Mouse (Mus musculus) urinary bladder, postnatal 4 days (tissue): ENCODE results near the gene Ercc1.

Experiments used
- DNase-seq, 2 experiments: peaks; one replicate each; pipeline ENCODE4 v3.0.0; 2021 to 2022; ENCODE audit warnings: low spot score in 2 of 2

Gene Ercc1

DNA sequence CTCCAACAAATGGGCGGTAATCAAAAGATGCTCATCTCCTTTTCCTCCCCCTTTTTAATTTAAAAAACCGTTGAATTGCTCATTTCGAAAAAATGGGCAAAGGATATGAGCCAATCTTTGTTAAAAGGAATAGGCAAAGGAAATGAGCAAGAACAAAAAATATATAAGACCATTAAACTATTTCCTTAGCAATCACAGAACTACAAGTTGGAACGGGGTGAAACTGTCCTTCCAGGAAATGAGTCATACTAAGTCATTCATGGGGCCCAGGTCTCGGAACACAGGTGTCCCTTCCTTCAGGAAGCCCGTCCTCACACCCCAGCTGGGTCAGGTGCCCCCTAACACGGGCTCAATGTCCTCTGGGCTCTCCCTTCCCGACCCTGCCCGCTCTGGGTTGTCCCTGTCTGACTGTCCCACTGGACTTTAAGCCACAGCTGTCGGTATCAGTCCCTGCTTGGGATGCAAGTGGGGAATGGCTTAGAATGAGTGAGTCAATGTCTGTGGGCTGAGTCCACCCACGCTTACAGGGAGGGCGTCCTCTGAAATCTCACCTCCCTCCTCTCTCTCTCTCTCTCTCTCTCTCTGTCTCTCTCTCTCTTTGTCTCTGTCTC is at the start of gene Ercc1:
Ercc1 (plus strand) TSS at position 542 of the 611 bp plus-strand sequence.
- no peak for DNase-seq

DNA sequence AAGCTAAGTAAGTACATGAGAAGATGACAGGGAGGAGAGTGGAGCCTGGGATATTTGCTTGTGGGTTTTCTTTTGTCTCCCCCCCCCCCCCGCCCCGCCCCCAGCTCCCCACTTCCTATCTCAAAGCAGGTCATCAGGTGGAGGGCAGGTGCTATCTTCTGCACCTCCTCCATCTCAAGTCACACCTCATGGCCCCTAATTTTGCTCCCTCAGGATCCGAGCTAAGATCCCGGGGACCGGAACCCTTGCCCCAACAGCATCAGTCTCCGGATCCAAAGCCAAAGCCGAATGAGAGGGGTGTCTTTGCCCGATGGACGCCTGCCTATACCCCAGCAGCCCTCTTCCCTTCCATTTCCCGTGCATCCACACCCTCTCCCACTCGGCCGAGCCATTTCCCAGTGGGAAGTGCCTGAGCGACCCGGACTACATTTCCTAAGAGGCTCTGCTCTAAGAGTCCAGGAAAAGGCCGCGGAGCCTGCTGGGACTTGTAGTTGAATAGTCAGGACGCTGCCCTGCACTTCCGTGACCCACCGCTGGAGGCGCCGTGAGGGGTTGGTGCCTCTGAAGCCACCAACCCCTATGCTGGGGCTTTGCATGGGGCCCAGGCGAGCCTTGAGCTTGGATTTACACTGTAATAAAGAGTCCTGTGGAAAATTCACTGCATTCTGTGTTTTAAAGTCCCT is 48.9 kb upstream of the Ercc1 start:
- DNase-seq: peak; percentile 89 to 97

DNA sequence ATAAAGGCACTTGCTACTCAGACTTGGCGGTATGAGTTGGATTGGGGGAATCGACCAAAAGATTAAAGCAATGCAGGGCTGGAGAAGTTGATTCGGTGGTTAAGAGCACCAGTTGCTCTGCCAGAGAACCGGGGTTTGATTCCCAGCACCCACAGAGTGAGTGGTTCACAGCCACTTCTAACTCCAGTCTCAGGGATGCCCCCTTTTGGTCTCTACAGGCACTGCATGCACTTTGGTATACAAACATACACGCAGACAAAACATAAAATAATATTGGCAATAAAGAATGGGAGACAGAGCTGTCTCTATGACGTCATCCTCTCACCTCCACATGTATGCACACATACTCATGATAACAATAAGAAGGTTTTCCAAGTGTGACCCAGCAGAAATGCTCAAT is 47.5 kb upstream of the Ercc1 start:
- no peak for DNase-seq

GRCm38 (mm10) chr7:19297794-19298193 is 46.8 kb upstream of the Ercc1 start:
- DNase-seq: no peak

- no peak for DNase-seq
Observed at GRCm38 (mm10) chr7:19299194-19299593, 45.4 kb upstream of the Ercc1 start.

- no peak for DNase-seq
Observed at GRCm38 (mm10) chr7:19300501-19301421, 43.8 kb upstream of the Ercc1 start.

DNA sequence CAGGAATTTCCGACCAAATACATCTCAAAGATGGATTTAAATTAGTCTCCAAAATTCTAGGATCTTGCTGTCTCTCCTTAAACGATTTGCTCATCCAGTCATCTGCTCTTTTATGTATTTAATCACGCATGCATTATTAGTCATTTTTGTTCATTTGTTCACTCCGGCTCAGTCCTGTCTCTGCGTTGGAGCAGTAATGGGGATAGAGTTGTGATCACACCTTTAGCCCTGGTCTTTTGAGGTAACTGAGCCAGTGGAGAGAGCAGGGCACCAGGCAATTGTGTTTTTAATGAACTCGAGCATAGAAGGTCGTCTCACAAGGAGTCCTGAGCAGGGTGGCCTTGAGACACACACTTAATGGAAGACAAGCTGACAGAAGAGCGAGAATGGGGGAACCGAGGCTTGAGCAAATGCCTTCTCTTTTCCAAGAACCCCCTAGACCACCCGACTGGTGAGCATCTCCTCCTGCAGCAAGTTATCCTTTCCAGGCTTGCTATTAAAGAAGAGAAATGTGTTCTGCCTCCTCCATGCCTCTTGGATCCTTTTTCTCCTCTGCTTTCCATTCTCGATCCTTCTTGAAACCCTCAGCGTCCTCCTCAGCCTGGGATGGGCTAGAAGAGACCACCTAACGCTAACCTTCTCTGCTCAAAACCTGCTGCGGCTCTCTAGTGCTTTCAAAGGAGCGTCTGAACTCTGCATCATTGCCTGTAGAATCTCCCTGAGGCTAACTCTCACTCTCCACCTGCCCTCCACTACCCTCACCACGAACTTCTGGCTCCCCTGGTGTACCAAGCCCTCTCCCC is 42.9 kb upstream of the Ercc1 start:
- no peak for DNase-seq

- DNase-seq: no peak
Observed at GRCm38 (mm10) chr7:19302264-19303045, 42.1 kb upstream of the Ercc1 start.

DNA sequence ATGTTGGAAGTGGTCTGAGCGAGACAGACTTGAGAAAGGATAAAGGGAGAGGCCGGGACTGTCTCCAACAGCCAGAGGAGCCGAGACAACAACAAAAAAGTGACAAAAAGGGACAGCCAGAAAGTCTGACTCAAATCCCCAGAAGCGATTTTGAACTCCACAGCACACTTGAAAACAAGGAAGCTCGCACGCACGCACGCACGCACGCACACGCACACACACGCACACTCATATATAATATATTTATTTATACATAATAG is 41.6 kb upstream of the Ercc1 start:
- no peak for DNase-seq

DNA sequence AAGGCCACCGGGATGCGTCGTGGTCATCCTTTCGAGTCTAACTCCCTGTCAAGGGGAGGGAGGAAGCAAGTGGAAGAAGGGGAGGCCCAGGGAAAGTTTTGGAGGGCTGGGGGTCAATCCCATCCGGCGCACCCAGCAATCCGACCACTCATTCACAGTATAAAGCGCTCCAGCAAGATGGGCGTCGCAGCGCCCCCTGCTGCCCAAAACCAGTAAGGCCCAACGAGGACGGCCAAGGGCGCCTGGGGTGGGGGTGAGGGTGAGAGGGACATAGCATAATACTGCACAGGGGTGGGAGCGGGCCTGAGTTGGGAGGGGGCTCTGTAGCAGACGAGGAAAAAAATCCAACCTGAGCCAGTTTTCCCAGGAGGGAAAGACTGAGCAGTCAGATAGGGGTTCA is 40.8 kb upstream of the Ercc1 start:
- peak in 1 of 2 experiments; percentile 82 for DNase-seq

GRCm38 (mm10) chr7:19304501-19305412 is 39.8 kb upstream of the Ercc1 start:
- no peak for DNase-seq

DNA sequence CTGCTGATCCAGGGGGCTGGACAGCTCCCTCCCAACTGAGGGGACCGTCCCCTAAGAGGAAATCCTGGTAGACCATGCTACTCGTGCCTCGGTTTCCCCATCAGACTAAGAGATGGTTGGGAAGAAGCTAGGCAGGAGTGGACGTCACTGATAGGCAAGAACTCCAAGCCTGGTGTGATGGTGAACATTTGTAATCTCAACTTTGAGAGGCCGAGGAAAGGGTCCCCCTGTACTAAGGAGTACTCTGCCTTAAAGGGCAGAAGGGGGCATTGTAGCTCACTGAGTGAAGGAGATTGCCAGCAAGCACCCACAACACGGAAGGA is 39.2 kb upstream of the Ercc1 start:
- no peak for DNase-seq

DNA sequence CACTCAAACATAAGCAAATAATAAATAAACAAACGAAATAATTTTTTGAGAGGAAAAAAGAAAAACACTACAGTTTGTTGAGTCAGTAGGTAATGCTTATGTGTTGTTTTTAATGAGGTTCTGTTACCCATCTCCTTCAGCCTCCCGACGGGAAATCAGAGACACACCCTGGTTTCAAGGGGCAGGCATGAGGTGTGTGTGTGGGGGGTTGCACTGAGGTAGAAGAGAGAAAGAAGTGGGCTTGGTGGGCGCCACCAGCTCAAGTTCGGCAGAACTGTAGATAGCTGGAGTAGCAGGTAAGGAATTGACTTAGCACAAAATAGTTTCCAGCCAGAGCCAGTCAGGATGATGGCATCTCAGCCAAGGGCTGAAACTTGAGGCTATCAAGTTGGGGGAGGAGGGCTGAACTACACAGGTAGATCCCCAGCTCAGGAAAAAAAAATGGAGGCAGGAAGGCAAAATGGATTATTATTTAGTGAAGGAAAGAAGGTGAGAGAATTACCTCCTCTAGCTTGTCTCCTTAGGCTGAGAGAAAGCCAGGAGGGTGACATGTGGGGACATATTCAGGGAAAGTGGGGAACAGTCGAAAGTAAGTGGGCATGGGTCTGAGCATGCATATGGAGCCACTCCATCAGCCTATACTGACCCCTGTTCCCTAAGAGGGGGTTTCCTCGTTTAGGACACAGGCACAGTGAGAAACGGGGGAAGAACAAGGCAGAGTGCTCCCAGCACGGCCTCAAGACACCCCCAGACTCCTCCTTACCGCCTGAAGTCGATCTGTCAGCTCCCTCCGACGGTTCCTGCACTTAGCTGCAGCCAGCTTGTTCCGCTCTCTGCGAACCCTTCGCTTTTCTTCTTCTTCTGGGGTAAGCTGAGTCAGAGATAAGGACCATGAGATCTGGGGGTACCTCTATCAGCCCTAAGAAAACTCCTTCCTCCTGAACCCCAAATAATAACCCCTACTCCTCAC is 38.5 kb upstream of the Ercc1 start:
- no peak for DNase-seq

GRCm38 (mm10) chr7:19306819-19307738 is 37.5 kb upstream of the Ercc1 start:
- no peak for DNase-seq

DNA sequence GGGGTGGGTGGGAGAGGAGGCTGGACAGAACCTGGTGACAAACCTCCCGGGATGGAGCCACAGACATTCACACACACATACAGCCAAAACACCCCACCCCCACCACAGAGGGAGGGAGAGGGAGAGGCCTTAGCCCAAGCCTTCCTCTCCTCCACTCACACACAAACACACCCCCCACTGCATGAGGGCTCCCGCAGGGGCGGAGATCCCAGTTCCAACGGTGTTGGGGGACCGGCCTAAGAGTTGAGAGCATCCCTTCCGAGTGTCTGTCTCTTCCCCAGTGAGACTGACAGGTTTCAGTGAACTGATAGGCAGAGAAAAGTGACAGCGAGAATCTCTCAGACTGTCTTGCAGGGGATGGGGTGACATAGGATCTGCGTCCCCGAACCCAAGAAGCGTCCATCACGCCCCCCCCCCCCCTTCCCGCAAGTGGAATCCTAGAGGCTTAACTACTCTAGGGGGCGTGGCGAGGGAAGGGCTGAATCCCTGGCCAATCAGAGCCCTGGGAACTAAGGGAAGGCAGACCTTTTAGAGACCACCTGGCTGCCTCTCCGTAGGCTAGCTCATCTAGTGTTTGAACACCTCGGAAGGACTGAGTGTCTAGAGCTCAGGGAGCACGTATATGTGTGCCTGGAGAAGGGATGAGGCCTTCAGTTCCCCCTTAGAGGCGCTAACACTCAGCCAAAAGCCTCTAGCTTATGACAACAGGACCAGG is 36.7 kb upstream of the Ercc1 start:
- peak in 1 of 2 experiments; percentile 78 for DNase-seq

DNA sequence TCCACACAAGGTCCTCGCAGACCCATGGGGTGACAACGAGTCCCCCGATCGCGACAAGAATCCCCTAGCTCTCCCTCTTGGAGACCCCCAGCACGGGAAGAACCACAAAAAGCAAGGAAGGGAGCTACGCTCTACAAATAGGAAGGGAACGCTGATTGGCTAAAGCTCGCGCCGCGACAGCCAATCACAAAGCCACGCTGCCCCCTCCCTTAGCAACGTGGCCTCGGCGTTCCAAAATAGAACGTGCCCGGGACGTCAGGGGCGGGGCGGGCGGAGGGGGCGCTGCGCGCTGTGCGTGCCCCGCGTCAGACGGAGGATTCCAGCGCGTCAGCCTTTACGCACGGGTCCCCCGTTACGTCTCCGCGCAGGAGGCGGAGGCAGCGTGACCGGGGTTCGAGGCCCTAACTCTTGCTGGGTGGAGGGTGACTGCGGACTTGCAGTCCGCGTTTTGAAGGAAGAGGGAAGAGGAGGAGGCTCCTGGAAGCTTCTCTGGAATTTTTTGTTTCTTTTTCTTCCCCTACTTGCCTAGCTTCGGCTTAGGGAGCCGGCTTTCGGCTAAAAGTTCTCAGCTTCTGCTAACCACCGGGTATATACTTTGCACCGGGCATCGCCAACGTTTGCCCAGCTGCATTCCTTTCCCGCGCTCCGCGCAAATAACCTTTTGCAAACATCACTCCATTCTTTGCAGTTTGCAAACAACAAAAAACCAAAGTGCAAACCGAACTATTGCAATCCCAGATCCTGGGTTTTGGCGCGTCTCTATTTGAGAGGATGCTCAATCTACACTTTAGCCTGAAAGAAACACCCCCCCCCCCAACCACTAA is 35.9 kb upstream of the Ercc1 start:
- DNase-seq: peak; percentile 94 to 96
